Mouse (Mus musculus) liver, embryonic 16.5 days (tissue): ENCODE data around the gene Plxna1. TPM values are rescaled to one million over a fixed set of nuclear protein-coding genes. Genes with fewer than 3 reads are reported as not detected.

ENCODE experiments used
- ATAC-seq: fragments of 200-750 bp; cut with Nextera tagmentation; 2 replicates; pipeline ENCODE4 v1.8.0; 2017; ENCODE audit warnings: low read depth, mild to moderate bottlenecking, moderate number of reproducible peaks, moderate library complexity
- H3K27ac ChIP-seq: fragments of 300-500 bp; sonication (generic); 2 replicates; pipeline ENCODE4 v1.5.1; 2014; ENCODE audit warnings: mild to moderate bottlenecking, low read length
- H3K27me3 ChIP-seq: fragments of 300-500 bp; sonication (generic); 2 replicates; pipeline ENCODE4 v1.6.1; 2014; ENCODE audit warnings: low read depth, low read length, mixed read lengths; ENCODE audit not compliant: control insufficient read depth, insufficient read depth
- H3K36me3 ChIP-seq: fragments of 300-500 bp; sonication (generic); 2 replicates; pipeline ENCODE4 v1.6.1; 2014; ENCODE audit warnings: mild to moderate bottlenecking; ENCODE audit not compliant: control insufficient read depth, insufficient read depth
- H3K4me1 ChIP-seq: fragments of 300-500 bp; sonication (generic); 2 replicates; pipeline ENCODE4 v1.6.1; 2014; ENCODE audit warnings: low read depth, low read length, mixed read lengths; ENCODE audit not compliant: control insufficient read depth
- H3K4me2 ChIP-seq: fragments of 300-500 bp; sonication (generic); 2 replicates; pipeline ENCODE4 v1.6.1; 2014; ENCODE audit warnings: low read depth, low read length, mixed read lengths
- H3K4me3 ChIP-seq: fragments of 300-500 bp; sonication (generic); 2 replicates; pipeline ENCODE4 v1.5.1; 2014; ENCODE audit warnings: low read depth, mild to moderate bottlenecking, low read length
- H3K9ac ChIP-seq: fragments of 300-500 bp; sonication (generic); 2 replicates; pipeline ENCODE4 v1.6.1; 2014; ENCODE audit warnings: low read depth, low read length
- H3K9me3 ChIP-seq: fragments of 300-500 bp; sonication (generic); replicated peaks from 2 replicates; pipeline ENCODE4 v1.6.1; 2016; ENCODE audit warnings: low read length; ENCODE audit not compliant: control insufficient read depth
- WGBS: fragments of 180-500 bp; shearing (Covaris S2); extraction: QIAGEN DNeasy Blood & Tissue Kit; methylation state at CpG from one replicate; pipeline ENCODE4 v1.1.7; 2014; ENCODE audit not compliant: insufficient replicate concordance; 5-methylcytosine and 5-hydroxymethylcytosine counted together
- polyA plus RNA-seq: library from polyadenylated mRNA; unstranded; fragments of >200 nt; fragmentation: Nextera tagmentation; extraction: Ambion mirVana; gene quantifications from 2 replicates; pipeline ENCODE4 v1.2.1, GENCODE M21; 2015

The Plxna1 gene
- polyA plus RNA-seq, 1 experiment from 2014 or later: 1.0 TPM

DNA sequence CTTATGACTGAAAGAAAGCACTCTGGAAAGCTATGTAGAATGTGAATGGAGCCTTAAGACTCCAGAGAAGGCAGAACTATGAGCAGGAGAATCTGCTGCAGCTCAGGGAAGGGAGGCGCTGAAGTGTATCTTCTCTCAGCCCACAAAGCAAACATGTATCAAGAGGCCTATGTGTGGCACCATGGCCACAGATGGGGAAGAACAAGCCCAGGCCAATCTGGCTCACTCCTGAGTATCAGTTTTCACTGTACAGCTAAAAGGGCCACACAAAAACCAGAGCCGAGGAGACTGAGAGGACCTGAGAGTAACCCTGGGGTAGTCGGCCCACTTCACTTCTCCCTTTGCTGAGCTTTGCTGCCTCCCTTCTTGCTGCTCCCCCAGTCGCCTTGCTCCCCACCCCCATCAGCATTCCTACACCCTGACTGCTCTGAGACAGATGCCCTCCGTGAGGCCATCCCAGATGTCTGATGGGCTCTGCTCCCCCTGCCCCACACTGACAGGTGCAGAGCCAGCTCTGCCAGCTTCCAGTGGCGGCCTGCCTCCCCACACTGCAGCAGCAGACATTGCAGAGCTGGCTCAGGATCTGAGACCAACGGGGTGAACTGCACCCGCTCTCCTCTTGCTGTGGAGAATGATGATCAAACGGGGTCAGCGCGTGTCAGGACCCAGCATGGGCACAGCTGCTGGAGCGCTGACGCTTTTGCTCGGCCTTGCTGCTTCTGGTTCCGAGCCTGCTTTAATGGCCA, 34.5 kb downstream of the Plxna1 start:
- Histone ChIP-seq H3K9ac (no peak overlapping the region), H3K4me3 (no peak overlapping the region), H3K27ac (no peak overlapping the region), H3K9me3 (no peaks in the 10 kb centered on the region), H3K4me2 (no peak overlapping the region), H3K27me3 (no peaks in the 10 kb centered on the region), H3K4me1 (no peaks in the 10 kb centered on the region), H3K36me3 (no peaks in the 10 kb centered on the region)
- WGBS: 71% methylated on average over 15 of the region's 15 CpGs
- no peak for ATAC-seq

- H3K4me1 ChIP-seq: no peaks in the 10 kb centered on the region
- H3K27me3 ChIP-seq: no peaks in the 10 kb centered on the region
- H3K9ac ChIP-seq: no peak overlapping the region
- WGBS: 41% methylated on average over 4 of the region's 4 CpGs
- H3K4me2 ChIP-seq: no peak overlapping the region
- no peak overlapping the region for H3K27ac ChIP-seq
- ATAC-seq: peak; percentile 48
- H3K36me3 ChIP-seq: no peaks in the 10 kb centered on the region
- H3K9me3 ChIP-seq: no peaks in the 10 kb centered on the region
- H3K4me3 ChIP-seq: no peak overlapping the region
Measured at GRCm38 (mm10) chr6:89324842-89325241, 37.6 kb downstream of the Plxna1 start.

DNA sequence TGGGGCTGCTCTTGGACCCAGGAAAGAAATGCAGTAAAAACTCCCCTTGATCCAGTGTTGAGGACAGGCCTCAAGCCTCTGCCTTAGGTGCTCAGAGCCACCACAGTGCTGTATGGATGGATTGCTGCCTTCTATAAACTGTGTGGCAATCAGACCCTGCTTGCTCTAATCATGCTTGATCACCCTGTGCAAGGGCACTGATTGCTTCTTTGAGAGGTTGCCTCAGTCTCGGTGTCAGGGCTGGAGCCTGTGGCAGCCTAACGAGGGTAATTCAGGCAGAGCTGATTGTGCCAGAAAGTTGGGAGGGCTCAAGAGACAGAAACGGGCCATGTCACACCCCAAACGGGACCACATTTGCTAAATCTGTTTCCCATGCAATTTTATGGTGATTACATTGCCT, 47.2 kb downstream of the Plxna1 start:
- Histone ChIP-seq H3K4me2 (no peak overlapping the region), H3K9me3 (no peaks in the 10 kb centered on the region), H3K36me3 (no peaks in the 10 kb centered on the region), H3K4me1 (no peaks in the 10 kb centered on the region), H3K27me3 (no peaks in the 10 kb centered on the region), H3K9ac (no peak overlapping the region), H3K4me3 (no peak overlapping the region), H3K27ac (no peak overlapping the region)
- no peak for ATAC-seq
- 39% methylated on average over 4 of the region's 4 CpGs for WGBS

DNA sequence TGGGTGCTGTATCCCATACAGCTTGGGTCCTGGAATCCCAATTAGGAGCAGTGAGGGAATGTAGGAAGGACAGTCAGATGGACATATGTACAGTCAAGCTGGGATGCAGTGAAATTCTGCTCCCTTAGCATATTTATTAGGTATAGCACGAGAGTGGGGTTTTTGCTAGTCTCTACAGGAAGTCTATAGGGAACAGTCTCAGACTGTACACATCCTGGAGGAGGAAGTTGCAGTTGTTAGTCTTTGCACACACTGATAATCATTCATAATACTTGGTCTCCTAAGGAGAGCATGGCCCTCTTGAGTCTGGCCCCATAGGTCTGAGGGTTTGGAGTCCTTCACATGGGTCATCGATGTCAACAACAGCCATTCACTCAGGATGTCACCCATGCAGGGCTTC, 50.9 kb downstream of the Plxna1 start:
- Histone ChIP-seq H3K9ac (no peak overlapping the region), H3K4me3 (no peak overlapping the region), H3K4me1 (no peaks in the 10 kb centered on the region), H3K4me2 (no peak overlapping the region), H3K36me3 (no peaks in the 10 kb centered on the region), H3K9me3 (no peaks in the 10 kb centered on the region), H3K27ac (no peak overlapping the region), H3K27me3 (no peaks in the 10 kb centered on the region)
- 26% methylated on average over 2 of the region's 2 CpGs for WGBS
- ATAC-seq: 0 out of 2 replicates have a peak, but pooled peaks have one; percentile 19

DNA sequence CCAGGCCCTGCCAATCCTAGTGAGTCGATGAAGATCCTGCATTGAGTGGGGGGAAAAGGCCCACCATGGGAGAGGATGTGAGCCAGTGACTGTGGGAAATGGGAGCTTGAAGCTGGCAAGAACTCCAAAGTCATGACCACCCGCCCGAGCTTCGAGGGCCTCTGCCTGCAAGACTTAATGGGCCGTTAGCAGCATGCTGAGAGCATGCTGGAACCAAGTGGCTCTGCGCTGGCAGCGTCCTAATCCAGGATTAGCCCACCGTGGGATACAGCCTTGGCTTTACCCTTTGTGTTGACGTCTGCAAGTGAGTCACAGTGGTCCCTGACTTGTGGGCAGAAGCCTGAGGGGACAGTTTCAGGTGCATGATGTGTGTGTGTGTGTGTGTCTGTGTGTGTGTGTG, 52.2 kb downstream of the Plxna1 start:
- no peak overlapping the region for H3K27ac ChIP-seq
- 52% methylated on average over 9 of the region's 9 CpGs for WGBS
- H3K36me3 ChIP-seq: no peaks in the 10 kb centered on the region
- no peaks in the 10 kb centered on the region for H3K9me3 ChIP-seq
- no peak overlapping the region for H3K9ac ChIP-seq
- no peaks in the 10 kb centered on the region for H3K4me1 ChIP-seq
- H3K4me2 ChIP-seq: no peak overlapping the region
- H3K4me3 ChIP-seq: no peak overlapping the region
- no peaks in the 10 kb centered on the region for H3K27me3 ChIP-seq
- no peak for ATAC-seq

DNA sequence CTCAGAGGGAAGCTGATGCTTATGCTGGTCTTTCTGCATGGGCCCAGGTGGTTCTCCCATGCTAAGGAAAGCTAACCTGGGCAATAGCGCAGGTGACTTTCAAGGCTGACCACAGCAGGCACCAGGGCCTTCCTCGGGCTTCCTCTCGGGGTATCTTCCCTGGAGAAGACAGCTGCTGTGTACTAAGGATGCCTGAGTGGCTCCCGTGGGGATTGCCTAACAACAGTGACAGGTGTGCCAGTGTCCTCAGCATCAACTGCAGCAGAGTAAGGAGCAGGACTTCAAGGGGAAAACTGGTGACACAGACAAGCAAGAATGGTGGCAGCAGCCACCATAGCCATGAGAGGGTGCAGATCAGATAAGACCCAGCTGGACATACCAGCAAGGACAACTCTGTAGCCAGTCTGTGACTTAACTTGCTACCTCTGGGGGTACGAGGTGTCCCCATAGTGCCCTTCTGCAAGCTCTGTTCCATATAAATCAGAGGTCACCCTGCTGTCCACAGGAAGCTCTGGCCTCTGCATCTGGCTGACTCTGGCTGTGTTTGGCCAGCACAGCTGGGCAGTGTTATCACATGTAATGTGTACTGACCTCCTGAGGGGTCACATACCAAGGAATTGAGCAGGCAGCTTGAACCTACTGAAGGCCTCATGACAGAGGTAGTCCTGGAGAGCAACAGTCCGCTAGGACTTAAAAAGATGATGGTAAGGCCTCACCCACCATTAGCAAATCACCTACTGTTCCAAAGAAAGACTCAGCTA, 54.0 kb downstream of the Plxna1 start:
- Histone ChIP-seq H3K27me3 (no peaks in the 10 kb centered on the region), H3K27ac (no peak overlapping the region), H3K4me2 (no peak overlapping the region), H3K4me1 (no peaks in the 10 kb centered on the region), H3K4me3 (no peak overlapping the region), H3K36me3 (no peaks in the 10 kb centered on the region), H3K9me3 (no peaks in the 10 kb centered on the region), H3K9ac (no peak overlapping the region)
- 53% methylated on average over 6 of the region's 6 CpGs for WGBS
- ATAC-seq: no peak

DNA sequence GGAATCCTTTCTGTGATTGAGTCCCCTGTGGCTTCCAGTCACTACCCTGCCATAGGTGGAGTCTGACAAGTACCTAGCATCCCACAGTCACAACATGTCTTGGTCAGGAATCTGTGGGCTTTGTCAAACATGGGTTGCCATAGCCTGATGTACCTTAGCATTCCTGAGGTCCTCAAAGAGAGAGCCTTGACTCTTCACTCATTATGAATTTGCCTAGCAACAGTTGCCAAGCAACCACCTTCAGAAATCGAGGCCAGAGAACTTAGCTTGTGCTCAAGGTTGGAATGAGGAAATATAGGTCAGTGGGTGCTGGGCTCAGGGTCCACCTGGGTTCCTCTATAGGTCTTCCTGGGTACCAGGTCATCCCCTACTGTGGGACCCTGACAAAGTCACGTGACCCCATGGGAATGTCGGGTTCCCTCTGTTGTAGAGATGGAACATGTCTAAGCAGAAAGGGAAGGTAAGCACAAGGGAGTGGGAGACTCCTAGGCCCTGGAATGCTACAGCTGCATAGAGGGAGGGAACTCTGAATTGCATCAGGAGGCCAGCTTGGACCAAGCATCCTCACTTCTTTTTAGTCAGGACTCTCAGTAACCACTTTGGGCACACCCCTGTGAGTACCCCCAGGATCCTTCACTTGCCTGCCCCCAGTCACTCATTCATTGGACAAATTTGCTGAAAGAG, 57.9 kb downstream of the Plxna1 start:
- no peak overlapping the region for H3K4me3 ChIP-seq
- WGBS: 46% methylated on average over 3 of the region's 3 CpGs
- H3K4me1 ChIP-seq: no peaks in the 10 kb centered on the region
- no peaks in the 10 kb centered on the region for H3K9me3 ChIP-seq
- ATAC-seq: no peak
- no peaks in the 10 kb centered on the region for H3K27me3 ChIP-seq
- H3K27ac ChIP-seq: no peak overlapping the region
- H3K4me2 ChIP-seq: no peak overlapping the region
- no peak overlapping the region for H3K9ac ChIP-seq
- H3K36me3 ChIP-seq: no peaks in the 10 kb centered on the region

DNA sequence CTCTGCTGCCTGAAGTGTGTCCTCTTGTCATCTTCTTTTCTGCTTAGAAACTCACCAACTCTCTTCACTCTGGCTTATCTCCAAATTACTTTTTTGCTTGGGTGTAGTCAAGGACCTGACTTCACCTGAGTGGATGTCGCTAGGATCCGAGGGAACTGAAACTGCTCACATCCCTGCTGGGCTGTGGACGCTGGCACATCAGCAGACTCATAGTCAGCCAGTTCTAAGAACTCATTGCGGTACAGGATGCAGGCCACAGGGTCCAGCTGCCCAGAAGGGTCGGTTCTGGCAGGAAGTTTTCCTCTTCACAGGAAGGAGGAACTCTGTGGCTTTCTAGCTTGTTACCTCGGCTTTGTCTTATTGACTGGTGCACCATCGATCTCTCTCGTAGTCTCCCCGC, 62.6 kb downstream of the Plxna1 start:
- Histone ChIP-seq H3K27me3 (no peaks in the 10 kb centered on the region), H3K27ac (no peak overlapping the region), H3K4me2 (no peak overlapping the region), H3K36me3 (no peaks in the 10 kb centered on the region), H3K4me1 (no peaks in the 10 kb centered on the region), H3K4me3 (no peak overlapping the region), H3K9ac (no peak overlapping the region), H3K9me3 (no peaks in the 10 kb centered on the region)
- no peak for ATAC-seq
- 40% methylated on average over 9 of the region's 9 CpGs for WGBS
